Mouse (Mus musculus): ENCODE data around the gene Rnase1. TPM values are rescaled to one million over a fixed set of nuclear protein-coding genes. Genes with fewer than 3 reads are reported as not detected.
"Not testable (repeated sequence)": the region's sequence is repeated elsewhere in the genome, so short reads cannot be mapped to it uniquely, and the experiment has no call there.

The Rnase1 gene
- polyA plus RNA-seq (2015; fragmentation: Nextera tagmentation; extraction: Ambion mirVana), result 0.12 TPM in 1 of 2 replicates, not detected in the other

GRCm38 (mm10) chr14:51146685-51147084 lies at the start of gene Rnase1:
Gene Rnase1 (minus strand): TSS chr14:51146785.
- H3K36me3 ChIP-seq, result no peaks in the 10 kb centered on the region
- H3K4me1 ChIP-seq (replicated peaks), result peaks cover 96% of the 10 kb centered on the region
- H3K9ac ChIP-seq, result peak within 1 kb of the TSS; percentile 33
- no peaks in the 10 kb centered on the region for H3K27me3 ChIP-seq
- no peak within 1 kb of the TSS for H3K4me3 ChIP-seq (replicated peaks)
- DNase-seq, result no peak
- H3K4me2 ChIP-seq, result no peak within 1 kb of the TSS
- whole genome bisulfite sequencing (ENCODE audit: insufficient replicate concordance), result 47% methylated on average over 2 of the region's 2 CpGs
- H3K9me3 ChIP-seq (replicated peaks), result no peaks in the 10 kb centered on the region
- ATAC-seq (ENCODE audit: low read depth), result no peak
- peak within 1 kb of the TSS; percentile 93 for H3K27ac ChIP-seq

GRCm38 (mm10) chr14:51195681-51196080 lies 49.1 kb upstream of the Rnase1 start:
- Histone ChIP-seq H3K9ac (no peak overlapping the region), H3K4me3 (replicated peaks) (no peak overlapping the region), H3K9me3 (replicated peaks) (no peaks in the 10 kb centered on the region), H3K27ac (no peak overlapping the region), H3K4me2 (no peak overlapping the region), H3K36me3 (no peaks in the 10 kb centered on the region), H3K27me3 (no peaks in the 10 kb centered on the region), H3K4me1 (replicated peaks) (no peaks in the 10 kb centered on the region)
- no peak for ATAC-seq (ENCODE audit: low read depth)
- WGBS (ENCODE audit: insufficient replicate concordance), result 79% methylated on average over 4 of the region's 4 CpGs
- DNase-seq, result no peak

GRCm38 (mm10) chr14:51181051-51181450 lies 34.5 kb upstream of the Rnase1 start:
- not testable (repeated sequence) for ATAC-seq (ENCODE audit: low read depth); H3K4me2 ChIP-seq; H3K36me3 ChIP-seq; H3K9ac ChIP-seq; H3K9me3 ChIP-seq (replicated peaks); H3K27ac ChIP-seq; H3K27me3 ChIP-seq; H3K4me1 ChIP-seq (replicated peaks); H3K4me3 ChIP-seq (replicated peaks); DNase-seq
- WGBS (ENCODE audit: insufficient replicate concordance), result 40% methylated on average over 2 of the region's 2 CpGs

GRCm38 (mm10) chr14:51173843-51174242 lies 27.3 kb upstream of the Rnase1 start:
- Histone ChIP-seq H3K4me1 (replicated peaks) (no peaks in the 10 kb centered on the region), H3K4me3 (replicated peaks) (no peak overlapping the region), H3K36me3 (no peaks in the 10 kb centered on the region), H3K4me2 (no peak overlapping the region), H3K9ac (no peak overlapping the region), H3K27ac (no peak overlapping the region), H3K9me3 (replicated peaks) (no peaks in the 10 kb centered on the region), H3K27me3 (no peaks in the 10 kb centered on the region)
- 77% methylated on average over 4 of the region's 4 CpGs for WGBS (ENCODE audit: insufficient replicate concordance)
- ATAC-seq (ENCODE audit: low read depth), result no peak
- no peak for DNase-seq

GRCm38 (mm10) chr14:51172947-51173346 lies 26.4 kb upstream of the Rnase1 start:
- not testable (repeated sequence) for H3K36me3 ChIP-seq; H3K4me3 ChIP-seq (replicated peaks); H3K9ac ChIP-seq; H3K9me3 ChIP-seq (replicated peaks); DNase-seq; H3K4me1 ChIP-seq (replicated peaks); H3K27ac ChIP-seq; ATAC-seq (ENCODE audit: low read depth); H3K27me3 ChIP-seq
- H3K4me2 ChIP-seq, result 0 out of 2 replicates have a peak overlapping the region, but pooled peaks have one; percentile 14
- WGBS (ENCODE audit: insufficient replicate concordance), result 48% methylated on average over 4 of the region's 4 CpGs

- H3K9ac ChIP-seq; H3K27me3 ChIP-seq; ATAC-seq (ENCODE audit: low read depth); H3K9me3 ChIP-seq (replicated peaks); H3K4me3 ChIP-seq (replicated peaks); H3K4me1 ChIP-seq (replicated peaks); H3K27ac ChIP-seq; H3K36me3 ChIP-seq: not testable (repeated sequence)
- DNase-seq, result peak; percentile 43
- H3K4me2 ChIP-seq, result 0 out of 2 replicates have a peak overlapping the region, but pooled peaks have one; percentile 14
- WGBS (ENCODE audit: insufficient replicate concordance), result 32% methylated on average over 9 of the region's 9 CpGs
Measured at GRCm38 (mm10) chr14:51172095-51172865, 25.7 kb upstream of the Rnase1 start.

- Histone ChIP-seq H3K36me3 (no peaks in the 10 kb centered on the region), H3K9ac (no peak overlapping the region), H3K9me3 (replicated peaks) (no peaks in the 10 kb centered on the region), H3K4me2 (no peak overlapping the region), H3K4me1 (replicated peaks) (peaks cover 9% of the 10 kb centered on the region), H3K27me3 (no peaks in the 10 kb centered on the region), H3K27ac (no peak overlapping the region), H3K4me3 (replicated peaks) (no peak overlapping the region)
- no peak for ATAC-seq (ENCODE audit: low read depth)
- DNase-seq, result no peak
Measured at GRCm38 (mm10) chr14:51166068-51166467, 19.5 kb upstream of the Rnase1 start.

- H3K9me3 ChIP-seq (replicated peaks), result no peaks in the 10 kb centered on the region
- 81% methylated on average over 1 of the region's 1 CpGs for WGBS (ENCODE audit: insufficient replicate concordance)
- DNase-seq (no peak), ATAC-seq (ENCODE audit: low read depth) (no peak; the same call in 1 of the 2 replicates)
- H3K27ac ChIP-seq, result no peak overlapping the region
- no peak overlapping the region for H3K4me3 ChIP-seq (replicated peaks)
- H3K36me3 ChIP-seq, result no peaks in the 10 kb centered on the region
- H3K27me3 ChIP-seq, result no peaks in the 10 kb centered on the region
- H3K4me1 ChIP-seq (replicated peaks), result peaks cover 9% of the 10 kb centered on the region
- no peak overlapping the region for H3K9ac ChIP-seq
- no peak overlapping the region for H3K4me2 ChIP-seq
Measured at GRCm38 (mm10) chr14:51165435-51165834, 18.9 kb upstream of the Rnase1 start.

GRCm38 (mm10) chr14:51163323-51163722 lies 16.7 kb upstream of the Rnase1 start:
- ATAC-seq (ENCODE audit: low read depth); H3K36me3 ChIP-seq; H3K4me2 ChIP-seq; H3K4me3 ChIP-seq (replicated peaks); DNase-seq; H3K27me3 ChIP-seq; H3K9me3 ChIP-seq (replicated peaks); H3K27ac ChIP-seq; H3K9ac ChIP-seq: not testable (repeated sequence)
- WGBS (ENCODE audit: insufficient replicate concordance), result 78% methylated on average over 6 of the region's 6 CpGs
- peaks cover 14% of the 10 kb centered on the region for H3K4me1 ChIP-seq (replicated peaks)

GRCm38 (mm10) chr14:51161976-51162375 lies 15.4 kb upstream of the Rnase1 start, which contains the start of gene Rnase2b:
Gene Rnase2b (plus strand): TSS chr14:51162260.
- H3K9me3 ChIP-seq (replicated peaks); H3K9ac ChIP-seq; DNase-seq; H3K27ac ChIP-seq; H3K4me3 ChIP-seq (replicated peaks); ATAC-seq (ENCODE audit: low read depth); H3K36me3 ChIP-seq; H3K4me2 ChIP-seq; H3K27me3 ChIP-seq: not testable (repeated sequence)
- WGBS (ENCODE audit: insufficient replicate concordance), result 75% methylated on average over 3 of the region's 3 CpGs
- peaks cover 18% of the 10 kb centered on the region for H3K4me1 ChIP-seq (replicated peaks)

GRCm38 (mm10) chr14:51157072-51157471 lies 10.5 kb upstream of the Rnase1 start:
- no peak for ATAC-seq (ENCODE audit: low read depth)
- Histone ChIP-seq H3K4me3 (replicated peaks) (no peak overlapping the region), H3K4me2 (no peak overlapping the region), H3K27ac (no peak overlapping the region), H3K9ac (no peak overlapping the region), H3K4me1 (replicated peaks) (peaks cover 35% of the 10 kb centered on the region), H3K9me3 (replicated peaks) (no peaks in the 10 kb centered on the region), H3K27me3 (no peaks in the 10 kb centered on the region), H3K36me3 (no peaks in the 10 kb centered on the region)
- no peak for DNase-seq
- WGBS (ENCODE audit: insufficient replicate concordance), result 46% methylated on average over 1 of the region's 1 CpGs

GRCm38 (mm10) chr14:51156736-51157068 lies 10.1 kb upstream of the Rnase1 start:
- no peaks in the 10 kb centered on the region for H3K27me3 ChIP-seq
- H3K4me1 ChIP-seq (replicated peaks), result peaks cover 39% of the 10 kb centered on the region
- no peak overlapping the region for H3K9ac ChIP-seq
- ATAC-seq (ENCODE audit: low read depth) (no peak), DNase-seq (no peak)
- 61% methylated on average over 4 of the region's 4 CpGs for WGBS (ENCODE audit: insufficient replicate concordance)
- no peaks in the 10 kb centered on the region for H3K36me3 ChIP-seq
- no peaks in the 10 kb centered on the region for H3K9me3 ChIP-seq (replicated peaks)
- no peak overlapping the region for H3K4me2 ChIP-seq
- H3K4me3 ChIP-seq (replicated peaks), result no peak overlapping the region
- no peak overlapping the region for H3K27ac ChIP-seq
